Mouse (Mus musculus) forebrain, postnatal 0 days (tissue): ENCODE results near the gene Ankrd34b. TPM values are rescaled to one million over a fixed set of nuclear protein-coding genes. Genes with fewer than 3 reads are reported as not detected.

Source experiments
- ATAC-seq: fragments of 200-750 bp; cut with Nextera tagmentation; 2 replicates; pipeline ENCODE4 v1.8.0; 2017; ENCODE audit warnings: mild to moderate bottlenecking, moderate library complexity
- DNase-seq: peaks from one replicate; pipeline ENCODE4 v3.0.0-alpha.2; 2015
- H3K27ac ChIP-seq: fragments of 300-500 bp; sonication (generic); 2 replicates; pipeline ENCODE4 v1.5.1; 2014; ENCODE audit warnings: low read depth, mild to moderate bottlenecking, antibody characterized with exemption, low read length, moderate library complexity, mixed read lengths
- H3K27me3 ChIP-seq: fragments of 300-500 bp; sonication (generic); 2 replicates; pipeline ENCODE4 v1.6.1; 2014; ENCODE audit warnings: mild to moderate bottlenecking, low read length, mixed read lengths; ENCODE audit not compliant: insufficient read depth
- H3K36me3 ChIP-seq: fragments of 300-500 bp; sonication (generic); 2 replicates; pipeline ENCODE4 v1.6.1; 2014; ENCODE audit warnings: mild to moderate bottlenecking, moderate library complexity; ENCODE audit not compliant: insufficient read depth
- H3K4me1 ChIP-seq: fragments of 300-500 bp; sonication (generic); 2 replicates; pipeline ENCODE4 v1.6.1; 2014; ENCODE audit warnings: antibody characterized with exemption; ENCODE audit not compliant: insufficient read depth
- H3K4me2 ChIP-seq: fragments of 300-500 bp; sonication (generic); 2 replicates; pipeline ENCODE4 v1.6.1; 2014; ENCODE audit warnings: low read depth, mild to moderate bottlenecking, moderate library complexity
- H3K4me3 ChIP-seq: fragments of 300-500 bp; sonication (generic); 2 replicates; pipeline ENCODE4 v1.5.1; 2014; ENCODE audit warnings: low read depth, low read length, mixed read lengths
- H3K9ac ChIP-seq: fragments of 300-500 bp; sonication (generic); 2 replicates; pipeline ENCODE4 v1.6.1; 2014; ENCODE audit warnings: mild to moderate bottlenecking
- H3K9me3 ChIP-seq: fragments of 300-500 bp; sonication (generic); 2 replicates; pipeline ENCODE4 v1.6.1; 2016; ENCODE audit warnings: low read length
- CTCF ChIP-seq: sonication (generic); IDR thresholded peaks from 2 replicates; pipeline ENCODE4 v1.5.1; 2016; ENCODE audit warnings: antibody characterized with exemption, control low read depth, low read depth
- WGBS: fragments of 180-500 bp; shearing (Covaris S2); extraction: QIAGEN DNeasy Blood & Tissue Kit; methylation state at CpG from one replicate; pipeline ENCODE4 v1.1.7; 2014; 5-methylcytosine and 5-hydroxymethylcytosine counted together
- polyA plus RNA-seq: library from polyadenylated mRNA; unstranded; fragments of >200 nt; fragmentation: Nextera tagmentation; extraction: Ambion mirVana; gene quantifications from 2 replicates; pipeline ENCODE4 v1.2.1, GENCODE M21; 2015
- total RNA-seq: library from RNA; depleted of rRNA; stranded (reverse); fragments of >200 nt; gene quantifications from 2 replicates; pipeline ENCODE4 v1.2.3, GENCODE M21; 2014; rRNA removed

Ankrd34b gene
- total and polyA plus RNA-seq, 2 experiments from 2014 or later, result 2.3 to 3.9 TPM

GRCm38 (mm10) chr13:92464698-92465097 is 39.0 kb downstream of the Ankrd34b start:
- Histone ChIP-seq H3K4me1 (no peaks in the 10 kb centered on the region), H3K4me3 (no peak overlapping the region), H3K9ac (no peak overlapping the region), H3K4me2 (no peak overlapping the region), H3K27ac (no peak overlapping the region), H3K36me3 (peaks cover 14% of the 10 kb centered on the region), H3K27me3 (no peaks in the 10 kb centered on the region), H3K9me3 (no peaks in the 10 kb centered on the region)
- whole genome bisulfite sequencing, result 93% methylated on average over 3 of the region's 3 CpGs
- ATAC-seq (no peak), DNase-seq (no peak)
- TF ChIP-seq CTCF, result no peak

GRCm38 (mm10) chr13:92467891-92468290 is 42.2 kb downstream of the Ankrd34b start:
- H3K9ac ChIP-seq, result no peak overlapping the region
- ATAC-seq, result no peak
- H3K4me2 ChIP-seq, result no peak overlapping the region
- no peak for DNase-seq
- no peak overlapping the region for H3K4me3 ChIP-seq
- H3K9me3 ChIP-seq, result no peaks in the 10 kb centered on the region
- H3K4me1 ChIP-seq, result no peaks in the 10 kb centered on the region
- no peak overlapping the region for H3K27ac ChIP-seq
- no peaks in the 10 kb centered on the region for H3K27me3 ChIP-seq
- WGBS, result 67% methylated on average over 9 of the region's 9 CpGs
- TF ChIP-seq CTCF, result no peak
- H3K36me3 ChIP-seq, result peaks cover 14% of the 10 kb centered on the region

GRCm38 (mm10) chr13:92469381-92469780 is 43.7 kb downstream of the Ankrd34b start:
- Histone ChIP-seq H3K9me3 (no peaks in the 10 kb centered on the region), H3K4me1 (no peaks in the 10 kb centered on the region), H3K27ac (no peak overlapping the region), H3K36me3 (peaks cover 21% of the 10 kb centered on the region), H3K4me3 (no peak overlapping the region), H3K9ac (no peak overlapping the region), H3K4me2 (no peak overlapping the region), H3K27me3 (no peaks in the 10 kb centered on the region)
- no peak for ATAC-seq
- no peak for TF ChIP-seq CTCF
- WGBS, result 89% methylated on average over 2 of the region's 2 CpGs
- DNase-seq, result no peak

GRCm38 (mm10) chr13:92470151-92470550 is 44.5 kb downstream of the Ankrd34b start:
- H3K4me3 ChIP-seq, result no peak overlapping the region
- no peaks in the 10 kb centered on the region for H3K4me1 ChIP-seq
- WGBS, result 75% methylated on average over 2 of the region's 2 CpGs
- DNase-seq, result no peak
- H3K9ac ChIP-seq, result no peak overlapping the region
- no peaks in the 10 kb centered on the region for H3K27me3 ChIP-seq
- H3K27ac ChIP-seq, result no peak overlapping the region
- peaks cover 21% of the 10 kb centered on the region for H3K36me3 ChIP-seq
- ATAC-seq, result no peak
- no peak for TF ChIP-seq CTCF
- H3K9me3 ChIP-seq, result no peaks in the 10 kb centered on the region
- no peak overlapping the region for H3K4me2 ChIP-seq

GRCm38 (mm10) chr13:92483348-92483747 is 57.7 kb downstream of the Ankrd34b start:
- Histone ChIP-seq H3K4me3 (peak overlapping the region; percentile 52), H3K9me3 (no peaks in the 10 kb centered on the region), H3K27ac (peak overlapping the region; percentile 57; the same call in 1 of the 2 replicates), H3K9ac (peak overlapping the region; percentile 51), H3K4me1 (no peaks in the 10 kb centered on the region), H3K27me3 (no peaks in the 10 kb centered on the region), H3K4me2 (peak overlapping the region; percentile 62), H3K36me3 (peaks cover 2% of the 10 kb centered on the region; the same call in 1 of the 2 replicates)
- peak; percentile 75 for TF ChIP-seq CTCF
- 5% methylated on average over 3 of the region's 3 CpGs for WGBS
- peak; percentile 59 for DNase-seq
- peak; percentile 74 for ATAC-seq

GRCm38 (mm10) chr13:92483852-92484463 is 58.3 kb downstream of the Ankrd34b start, which contains the start of gene Fam151b:
Gene Fam151b (minus strand): TSS chr13:92484015.
- TF ChIP-seq CTCF, result no peak
- DNase-seq, result peak; percentile 95
- Histone ChIP-seq H3K4me3 (peak within 1 kb of the TSS; percentile 52), H3K27ac (peak within 1 kb of the TSS; percentile 57), H3K27me3 (no peaks in the 10 kb centered on the region), H3K4me1 (no peaks in the 10 kb centered on the region), H3K4me2 (peak within 1 kb of the TSS; percentile 62), H3K9ac (peak within 1 kb of the TSS; percentile 51), H3K9me3 (no peaks in the 10 kb centered on the region), H3K36me3 (peaks cover 2% of the 10 kb centered on the region; the same call in 1 of the 2 replicates)
- peak; percentile 98 for ATAC-seq
- WGBS, result 7% methylated on average over 19 of the region's 19 CpGs

GRCm38 (mm10) chr13:92490817-92491216 is 65.1 kb downstream of the Ankrd34b start:
- WGBS, result 44% methylated on average over 4 of the region's 4 CpGs
- ATAC-seq, result no peak
- Histone ChIP-seq H3K36me3 (peaks cover 25% of the 10 kb centered on the region), H3K9me3 (no peaks in the 10 kb centered on the region), H3K4me3 (no peak overlapping the region), H3K9ac (no peak overlapping the region), H3K4me2 (no peak overlapping the region), H3K27ac (no peak overlapping the region), H3K27me3 (no peaks in the 10 kb centered on the region), H3K4me1 (no peaks in the 10 kb centered on the region)
- no peak for TF ChIP-seq CTCF
- no peak for DNase-seq

Other genes starting within 250 kb of the Ankrd34b start
- gene Gm20379, start 119.9 kb upstream of the Ankrd34b start, total RNA-seq, result not detected in 2 replicates
- 0.25 TPM in 1 of 2 replicates, not detected in the other for gene Gm20379, start 119.9 kb upstream of the Ankrd34b start, polyA plus RNA-seq
- gene Dhfr, start 71.2 kb upstream of the Ankrd34b start, total RNA-seq, result 3.1 and 3.3 TPM in 2 replicates
- gene Dhfr, start 71.2 kb upstream of the Ankrd34b start, polyA plus RNA-seq, result 2.8 and 3.1 TPM in 2 replicates
- 26.9 and 33.6 TPM in 2 replicates for gene Msh3, start 70.9 kb upstream of the Ankrd34b start, total RNA-seq
- gene Msh3, start 70.9 kb upstream of the Ankrd34b start, polyA plus RNA-seq, result 17.2 and 20.3 TPM in 2 replicates
- gene Fam151b, start 58.1 kb downstream of the Ankrd34b start, total RNA-seq, result 7.9 and 9.9 TPM in 2 replicates
- 0.19 TPM in 1 of 2 replicates, not detected in the other for gene Fam151b, start 58.1 kb downstream of the Ankrd34b start, polyA plus RNA-seq
- 19.1 and 23.2 TPM in 2 replicates for gene Zfyve16, start 105.0 kb downstream of the Ankrd34b start, total RNA-seq
- 2.5 and 4.0 TPM in 2 replicates for gene Zfyve16, start 105.0 kb downstream of the Ankrd34b start, polyA plus RNA-seq
- gene Spz1, start 150.3 kb downstream of the Ankrd34b start, total RNA-seq, result not detected in 2 replicates
- gene Spz1, start 150.3 kb downstream of the Ankrd34b start, polyA plus RNA-seq, result not detected in 2 replicates
- 31.1 and 41.7 TPM in 2 replicates for gene Serinc5, start 185.2 kb downstream of the Ankrd34b start, total RNA-seq
- 9.0 and 11.5 TPM in 2 replicates for gene Serinc5, start 185.2 kb downstream of the Ankrd34b start, polyA plus RNA-seq